Mouse (Mus musculus) liver, postnatal 0 days (tissue): ENCODE data around the gene Ap3d1.

ENCODE experiments used
- CTCF ChIP-seq: sonication (generic); IDR thresholded peaks from 2 replicates; pipeline ENCODE4 v1.5.1; 2016; ENCODE audit warnings: antibody characterized with exemption, low read depth
- EP300 ChIP-seq: IDR thresholded peaks from 2 replicates; pipeline ENCODE4 v1.6.1; 2016; ENCODE audit warnings: antibody characterized with exemption, low read depth, mild to moderate bottlenecking

- TF ChIP-seq CTCF: 0 out of 2 replicates have a peak, but pooled peaks have one; percentile 15
- TF ChIP-seq EP300: no peak
Observed at GRCm38 (mm10) chr10:80702536-80703390, 39.3 kb downstream of the Ap3d1 start.
